Mouse (Mus musculus) myocyte (in vitro differentiated cells): Measurements from ENCODE around the gene Hdac9.

Source experiments
- MAX ChIP-seq: IDR thresholded peaks from one replicate; pipeline ENCODE4 v1.6.1; 2011; ENCODE audit warnings: low read depth, mild to moderate bottlenecking, control low read depth
- POLR2A ChIP-seq: IDR thresholded peaks from one replicate; pipeline ENCODE4 v1.6.1; 2011; ENCODE audit warnings: low read depth, mild to moderate bottlenecking, control low read depth, moderate library complexity; ENCODE audit not compliant: insufficient read length

DNA sequence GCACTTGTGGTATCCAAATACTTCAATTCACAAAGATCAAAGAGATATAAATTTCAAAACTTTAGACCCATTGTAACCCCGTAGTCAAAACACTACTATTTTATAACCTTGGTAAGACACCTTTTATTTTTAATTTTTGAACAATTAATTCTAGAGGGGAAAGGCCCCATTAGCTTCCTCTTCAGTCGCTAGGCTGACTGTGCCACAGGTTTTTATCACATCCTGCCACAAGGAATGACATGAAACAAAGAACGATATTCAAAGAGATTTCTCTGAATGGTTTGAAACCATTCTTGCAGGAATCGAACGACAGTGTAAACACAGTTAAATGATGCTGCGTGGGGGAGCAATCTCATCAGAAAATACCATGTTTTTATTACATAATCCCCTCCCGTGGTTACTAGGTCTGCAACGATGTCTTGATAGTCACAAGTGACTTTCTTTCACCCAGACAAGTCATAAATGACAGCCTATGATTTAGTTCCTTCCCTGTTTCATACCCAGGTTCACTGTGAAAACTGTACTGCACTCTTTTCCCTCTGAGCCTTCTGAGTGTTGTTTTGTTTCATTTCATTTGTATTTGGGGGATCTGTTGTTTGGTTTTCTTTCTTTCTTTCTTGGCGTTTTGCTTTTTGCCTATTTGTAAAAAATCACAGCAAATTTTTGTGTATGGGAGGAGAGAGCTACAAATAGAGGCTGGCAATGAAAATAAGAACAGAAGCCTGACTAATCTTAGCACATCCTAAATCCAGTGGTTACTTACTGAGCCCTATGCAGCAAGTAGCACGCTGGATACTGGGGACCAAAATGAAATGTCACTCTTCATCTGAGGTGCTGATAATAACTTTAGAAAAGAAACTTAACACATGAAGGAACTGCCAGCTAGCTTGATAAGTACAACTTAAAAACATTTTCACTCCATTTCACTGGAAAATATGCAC, 105.0 kb downstream of the Hdac9 start:
- no peak for TF ChIP-seq POLR2A
- no peak for TF ChIP-seq MAX
